Mouse (Mus musculus) lung, adult 2 months (tissue): ENCODE data around the gene Arhgap35. TPM values are rescaled to one million over a fixed set of nuclear protein-coding genes. Genes with fewer than 3 reads are reported as not detected.

ENCODE experiments used
- DNase-seq: peaks from one replicate; pipeline ENCODE4 v3.0.0; 2022
- H3K4me1 ChIP-seq: fragments of 200-500 bp; 2 replicates; pipeline ENCODE4 v1.6.1; 2011; ENCODE audit warnings: low read length; ENCODE audit not compliant: control insufficient read depth, insufficient read depth
- H3K4me3 ChIP-seq: fragments of 200-500 bp; replicated peaks from 2 replicates; pipeline ENCODE3; 2011; ENCODE audit warnings: low read depth, mild to moderate bottlenecking, control low read depth, low read length; ENCODE audit errors: extremely low read depth
- CTCF ChIP-seq: fragments of 200-500 bp; IDR thresholded peaks from 2 replicates; pipeline ENCODE4 v1.5.1; 2011; ENCODE audit warnings: mild to moderate bottlenecking, low read length, control low read depth; ENCODE audit not compliant: insufficient read depth
- POLR2A ChIP-seq: fragments of 200-500 bp; IDR thresholded peaks from 2 replicates; pipeline ENCODE4 v1.6.1; 2011; ENCODE audit warnings: low read depth, mild to moderate bottlenecking, control low read depth, low read length, borderline replicate concordance; ENCODE audit errors: extremely low read depth
- WGBS: fragments of 180-500 bp; shearing (Covaris S2); methylation state at CpG from one replicate; pipeline ENCODE4 v1.1.7; 2018; 5-methylcytosine and 5-hydroxymethylcytosine counted together
- polyA plus RNA-seq: library from polyadenylated mRNA; depleted of rRNA; stranded (reverse); fragments of >200 nt; gene quantifications from 2 replicates; pipeline ENCODE4 v1.2.3, GENCODE M21; 2012; rRNA removed

The Arhgap35 gene
- polyA plus RNA-seq, 1 experiment = 27.2 TPM

DNA sequence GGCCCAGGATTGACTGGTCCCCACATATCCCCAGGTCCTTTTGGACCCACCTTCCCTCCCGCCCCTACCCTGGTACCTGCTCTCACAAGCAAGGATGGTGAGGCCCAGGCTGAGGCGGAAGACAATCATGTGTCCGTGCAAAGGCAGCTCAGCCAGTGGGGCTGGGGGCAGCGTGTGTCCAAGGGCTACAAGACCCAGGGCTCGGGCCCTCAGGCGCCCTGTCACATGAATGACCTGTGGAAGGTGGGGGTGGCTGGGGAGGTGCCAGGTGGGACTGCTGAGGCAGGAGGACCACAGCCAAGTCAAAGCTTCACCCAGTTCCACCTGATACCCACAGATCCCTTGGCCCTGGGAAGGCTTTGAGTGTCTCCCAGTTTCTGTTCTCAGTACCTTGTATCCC, 153.1 kb downstream of the Arhgap35 start:
- TF ChIP-seq POLR2A (no peak), CTCF (no peak)
- DNase-seq = no peak
- WGBS = 78% methylated on average over 6 of the region's 6 CpGs

DNA sequence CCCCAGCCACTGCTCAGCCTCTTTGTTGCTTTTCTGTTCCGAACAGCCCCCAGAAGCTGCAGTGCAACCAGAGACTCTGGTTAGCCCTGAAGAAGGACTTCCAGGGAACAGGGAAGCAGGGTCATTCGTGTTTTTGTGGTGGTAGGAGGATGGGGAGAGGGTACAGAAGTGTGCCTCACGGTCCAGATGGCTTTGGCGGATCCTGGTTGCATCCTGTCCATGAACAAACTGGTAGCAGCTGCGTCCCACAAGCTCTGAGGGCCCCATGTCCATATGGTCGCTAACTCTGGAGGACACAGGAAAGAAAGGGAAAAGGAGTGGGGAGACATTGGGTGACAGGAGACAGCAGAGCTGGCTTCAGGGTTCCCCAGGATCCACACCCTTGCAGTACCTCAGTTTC, 153.6 kb downstream of the Arhgap35 start:
- WGBS = 57% methylated on average over 6 of the region's 6 CpGs
- Histone ChIP-seq H3K4me1 (no peaks in the 10 kb centered on the region), H3K4me3 (no peak overlapping the region)
- TF ChIP-seq CTCF (no peak), POLR2A (no peak)
- DNase-seq = no peak

More for the DNA sequence above, 153.1 kb downstream of the Arhgap35 start:
- H3K4me3 ChIP-seq = no peak overlapping the region
- H3K4me1 ChIP-seq = no peaks in the 10 kb centered on the region

DNA sequence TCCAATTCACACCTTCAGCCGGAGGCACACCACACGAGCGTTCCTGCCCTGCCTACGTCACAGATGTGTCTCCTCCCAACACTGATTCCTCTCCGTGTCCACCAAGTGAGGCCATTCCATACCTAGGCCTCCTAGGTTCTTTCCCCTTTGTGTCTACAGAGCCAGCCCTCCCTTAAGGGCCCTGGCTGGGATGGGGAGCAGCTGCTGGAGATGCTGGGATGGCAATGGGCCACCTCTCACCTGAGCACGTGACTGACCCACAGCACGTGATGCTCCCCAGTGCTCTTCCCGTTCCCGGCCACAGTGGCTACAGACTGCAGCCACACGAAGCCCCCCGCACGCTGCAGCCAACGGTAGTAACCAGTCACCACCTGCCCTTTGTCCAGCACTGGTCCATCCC, 154.2 kb downstream of the Arhgap35 start:
- Histone ChIP-seq H3K4me1 (no peaks in the 10 kb centered on the region), H3K4me3 (no peak overlapping the region)
- DNase-seq = no peak
- 53% methylated on average over 13 of the region's 13 CpGs for WGBS
- no peak for TF ChIP-seq CTCF
- no peak for TF ChIP-seq POLR2A

DNA sequence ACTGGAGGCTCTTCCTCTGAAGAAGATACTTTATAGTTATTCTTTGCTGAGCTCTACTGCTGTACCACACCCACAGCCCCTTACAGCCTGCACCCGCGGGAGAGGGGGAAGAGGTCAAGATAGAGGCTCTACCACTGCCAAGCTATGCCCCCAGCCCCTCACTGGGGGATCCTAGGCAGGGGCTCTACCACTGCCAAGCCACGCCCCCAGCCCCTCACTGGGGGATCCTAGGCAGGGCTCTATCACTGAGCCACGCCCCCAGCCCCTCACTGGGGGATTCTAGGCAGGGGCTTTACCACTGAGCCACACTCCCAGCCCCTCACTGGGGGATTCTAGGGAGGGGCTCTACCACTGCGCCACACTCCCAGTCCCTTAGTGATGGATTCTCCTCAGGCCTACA, 158.5 kb downstream of the Arhgap35 start:
- no peak for DNase-seq
- H3K4me1 ChIP-seq = peaks cover 2% of the 10 kb centered on the region; the same call in 1 of the 2 replicates
- TF ChIP-seq CTCF = no peak
- TF ChIP-seq POLR2A = no peak
- WGBS = 86% methylated on average over 5 of the region's 5 CpGs
- H3K4me3 ChIP-seq = no peak overlapping the region

DNA sequence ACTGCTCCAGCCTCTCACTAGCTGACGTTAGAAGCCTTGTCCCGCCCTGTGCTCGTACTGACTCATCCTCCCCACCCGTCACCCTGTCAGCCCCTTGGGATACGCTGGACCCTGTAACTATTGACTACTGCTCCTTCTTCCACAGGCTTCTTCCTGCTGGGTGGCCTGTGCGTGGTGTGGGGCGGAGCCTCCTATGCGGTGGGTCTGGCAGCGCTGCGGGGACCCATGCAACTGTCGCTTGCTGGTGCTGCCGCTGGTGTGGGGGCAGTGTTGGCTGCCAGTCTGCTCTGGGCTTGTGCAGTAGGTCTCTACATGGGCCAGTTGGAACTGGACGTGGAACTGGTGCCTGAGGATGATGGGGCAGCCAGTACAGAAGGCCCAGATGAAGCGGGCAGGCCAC, 159.8 kb downstream of the Arhgap35 start:
- TF ChIP-seq CTCF (no peak), POLR2A (no peak)
- 91% methylated on average over 14 of the region's 14 CpGs for WGBS

DNA sequence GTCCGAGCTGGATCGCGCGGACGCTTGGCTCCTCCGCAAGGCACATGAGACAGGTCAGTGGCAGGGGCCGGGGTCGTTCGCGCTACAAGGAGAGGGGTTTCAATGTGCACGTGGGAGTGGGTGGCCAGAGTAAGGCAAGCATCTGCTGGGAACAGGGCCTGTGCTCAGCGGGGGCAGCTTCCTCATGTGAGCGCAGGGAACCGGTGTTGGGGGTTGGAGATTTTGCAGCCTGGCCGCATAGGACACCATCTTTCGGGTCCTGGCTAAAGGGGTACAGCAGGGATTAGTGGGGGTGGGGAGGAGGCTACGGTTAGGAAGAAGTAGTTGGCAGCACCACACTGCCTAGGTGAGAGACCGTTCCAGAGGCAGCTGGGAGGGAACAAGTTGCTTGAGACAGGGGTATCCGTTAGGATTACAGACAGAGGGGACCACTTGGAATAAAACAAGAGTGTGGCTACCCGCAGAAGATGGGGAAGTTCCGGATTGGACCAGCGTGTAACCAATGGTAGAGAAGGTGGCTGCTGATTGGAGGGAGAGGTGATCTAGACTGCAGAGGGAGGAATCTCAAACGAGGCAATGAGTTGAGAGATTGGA, 161.6 kb downstream of the Arhgap35 start:
- DNase-seq = peak; percentile 43
- TF ChIP-seq POLR2A (no peak), CTCF (no peak)
- Histone ChIP-seq H3K4me3 (peak overlapping the region; percentile 71), H3K4me1 (peaks cover 2% of the 10 kb centered on the region; the same call in 1 of the 2 replicates)
- WGBS = under 1% methylated on average over 23 of the region's 23 CpGs

More for the DNA sequence above, 159.8 kb downstream of the Arhgap35 start:
- DNase-seq = no peak
- peaks cover 2% of the 10 kb centered on the region; the same call in 1 of the 2 replicates for H3K4me1 ChIP-seq
- no peak overlapping the region for H3K4me3 ChIP-seq

DNA sequence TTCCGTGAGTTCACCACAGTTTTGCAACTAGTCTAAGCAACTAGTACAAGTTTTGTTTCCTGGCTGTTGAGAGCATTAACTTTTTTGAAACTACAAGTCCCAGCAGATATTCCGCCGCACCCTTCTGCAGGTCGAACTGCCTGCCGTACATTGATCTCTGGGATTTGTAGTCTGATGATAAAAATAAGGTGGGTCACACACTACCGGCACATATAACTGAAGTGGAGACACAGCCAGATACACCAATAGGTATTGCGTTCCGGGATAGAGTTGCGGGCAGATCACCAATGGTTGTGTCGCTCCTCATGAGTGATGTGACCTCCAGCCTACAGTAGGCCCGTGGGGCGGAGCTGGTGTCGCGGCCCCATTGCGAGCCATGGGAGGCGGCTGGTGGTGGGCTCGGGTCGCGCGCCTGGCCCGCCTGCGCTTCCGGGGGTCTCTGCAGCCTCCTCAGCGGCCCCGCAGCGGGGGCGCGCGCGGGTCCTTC, 162.2 kb downstream of the Arhgap35 start, which contains the start of gene Tmem160:
TSS of gene Tmem160 (plus strand) at position 193 of the 487 bp plus-strand sequence.
- Histone ChIP-seq H3K4me1 (peaks cover 2% of the 10 kb centered on the region; the same call in 1 of the 2 replicates), H3K4me3 (peak within 1 kb of the TSS; percentile 71)
- DNase-seq = peak; percentile 86
- TF ChIP-seq CTCF (no peak), POLR2A (no peak; the same call in 1 of the 2 replicates)
- WGBS = under 1% methylated on average over 30 of the region's 30 CpGs

DNA sequence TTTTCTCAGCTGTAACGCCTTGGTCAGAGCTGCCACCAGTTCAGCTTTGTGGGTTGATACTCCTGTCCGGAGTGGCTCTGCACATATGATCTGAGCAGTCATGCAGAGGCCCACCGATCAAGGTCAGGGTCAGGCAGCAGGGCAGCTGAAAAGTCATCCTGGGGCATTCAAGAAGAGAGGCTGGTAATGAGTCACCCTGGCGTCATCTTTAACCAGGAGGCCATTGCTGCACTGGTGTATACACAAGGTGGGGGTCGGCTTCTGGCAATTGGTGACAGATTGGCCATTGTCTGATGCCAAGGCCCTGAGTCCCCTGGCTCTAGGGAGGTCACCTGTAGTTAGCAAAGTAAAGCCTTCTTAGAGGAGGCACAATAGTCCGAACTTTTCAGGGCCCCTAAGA, 163.1 kb downstream of the Arhgap35 start:
- DNase-seq = no peak
- Histone ChIP-seq H3K4me1 (peaks cover 2% of the 10 kb centered on the region; the same call in 1 of the 2 replicates), H3K4me3 (no peak overlapping the region)
- 77% methylated on average over 6 of the region's 6 CpGs for WGBS
- no peak for TF ChIP-seq POLR2A
- no peak for TF ChIP-seq CTCF

Other genes starting within 250 kb of the Arhgap35 start
- 20.7 and 31.0 TPM in 2 replicates for gene Sae1, start 227.2 kb downstream of the Arhgap35 start, polyA plus RNA-seq
- 44.9 and 45.9 TPM in 2 replicates for gene Zc3h4, start 214.1 kb downstream of the Arhgap35 start, polyA plus RNA-seq
- 129 and 205 TPM in 2 replicates for gene Tmem160, start 162.2 kb downstream of the Arhgap35 start, polyA plus RNA-seq
- gene Npas1, start 137.3 kb downstream of the Arhgap35 start, polyA plus RNA-seq = not detected in 2 replicates
- gene Ceacam15, start 60.7 kb upstream of the Arhgap35 start, polyA plus RNA-seq = not detected in 2 replicates
- not detected in 2 replicates for gene Ceacam9, start 106.9 kb upstream of the Arhgap35 start, polyA plus RNA-seq
- gene Ap2s1, start 123.4 kb upstream of the Arhgap35 start, polyA plus RNA-seq = 206 and 228 TPM in 2 replicates
- gene Slc1a5, start 166.3 kb upstream of the Arhgap35 start, polyA plus RNA-seq = 190 and 201 TPM in 2 replicates
- 164 and 180 TPM in 2 replicates for gene Strn4, start 200.9 kb upstream of the Arhgap35 start, polyA plus RNA-seq
- gene Fkrp, start 201.7 kb upstream of the Arhgap35 start, polyA plus RNA-seq = 41.7 and 42.0 TPM in 2 replicates
- 97.2 and 121 TPM in 2 replicates for gene Prkd2, start 227.9 kb upstream of the Arhgap35 start, polyA plus RNA-seq